Comparison of ENCODE assay signal across 8 mouse cellular contexts in the genomic region with DNA sequence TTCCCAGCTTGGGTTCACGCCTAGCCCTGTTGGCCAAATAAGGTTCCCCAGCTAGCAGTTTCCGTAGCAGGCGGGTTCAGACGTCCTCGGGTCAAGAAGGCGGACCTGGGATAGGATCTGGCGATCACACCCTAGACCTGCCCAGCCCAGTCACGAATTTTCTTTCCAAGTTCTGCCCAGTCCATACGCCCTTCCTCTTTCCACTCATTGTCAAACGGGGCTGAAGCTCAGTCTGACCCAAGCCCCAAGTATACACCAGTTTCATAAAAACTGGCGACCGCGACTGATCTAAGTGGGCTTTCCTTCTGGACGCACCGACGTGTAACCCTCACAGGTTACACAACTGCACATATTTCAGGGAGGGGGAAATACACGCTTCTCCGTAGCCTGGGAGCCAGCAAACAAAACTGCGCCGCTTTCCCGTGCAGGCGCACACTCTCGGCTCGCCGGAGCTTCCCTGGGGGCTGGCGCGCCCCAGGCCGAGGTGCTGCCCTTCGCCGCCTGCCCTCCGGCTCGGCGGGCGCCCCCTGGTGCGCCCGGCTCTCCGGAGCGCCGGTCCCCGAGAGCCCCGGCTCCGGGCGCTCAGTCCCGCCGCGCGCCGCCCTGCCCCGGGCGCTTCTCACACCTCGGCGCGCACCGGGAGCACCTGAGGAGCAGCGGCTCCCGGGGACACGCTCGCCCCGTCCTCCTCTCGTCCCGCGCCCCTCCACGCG. TPM values are rescaled to one million over a fixed set of nuclear protein-coding genes. Genes with fewer than 3 reads are reported as not detected.
A peak's percentile ranks its signal among the peaks of the same experiment; 100 is the strongest.
DNase-seq lines count a peak whose midpoint lies in the region; ATAC-seq and TF ChIP-seq lines count a peak whose summit lies in the region.

No protein-coding gene starts in this region.

- peak; percentile 86 for DNase-seq in adrenal gland, postnatal 14 days
- DNase-seq in kidney, postnatal 14 days, result peak; percentile 85
- DNase-seq in lung, adult 2 months, result peak; percentile 77
- DNase-seq in thymus, adult 18-20 months, result peak; percentile 34 to 39

- peak overlapping the region; percentile 63 for H3K4me2 ChIP-seq in heart, embryonic 15.5 days
- peak overlapping the region; percentile 70 for H3K4me2 ChIP-seq in neural tube, embryonic 15.5 days

- peak overlapping the region; percentile 80 for H3ac ChIP-seq in C2C12 (ENCODE audit: control insufficient read depth, insufficient read length, low read depth)

- ATAC-seq in erythroid progenitor cell, adult 5-6 weeks (replicated peaks; ENCODE audit: low FRiP score, poor library complexity, severe bottlenecking), result peak; percentile 72
- peak; percentile 69 for ATAC-seq in heart, embryonic 15.5 days (replicated peaks; ENCODE audit: insufficient number of reproducible peaks, insufficient read depth, low FRiP score, low read depth)
- ATAC-seq in neural tube, embryonic 15.5 days (ENCODE audit: low FRiP score), result peak; percentile 86

- peak; percentile 51; the same call in 1 of the 2 replicates for TF ChIP-seq POLR2A in lung, adult 2 months (IDR thresholded peaks at IDR 0.05; ENCODE audit: borderline replicate concordance, extremely low read depth, low read depth, low read length)

- peaks cover 45% of the 10 kb centered on the region for H3K79me3 ChIP-seq in C2C12 (ENCODE audit: low read depth)

- H3K4me3 ChIP-seq in C2C12 (ENCODE audit: insufficient read depth, poor library complexity, severe bottlenecking), result peak overlapping the region; percentile 82
- peak overlapping the region; percentile 83 for H3K4me3 ChIP-seq in heart, embryonic 15.5 days
- H3K4me3 ChIP-seq in lung, adult 2 months (replicated peaks; ENCODE audit: extremely low read depth, low read depth, low read length), result peak overlapping the region; percentile 84
- H3K4me3 ChIP-seq in neural tube, embryonic 15.5 days (replicated peaks), result peak overlapping the region; percentile 83

- H3K9ac ChIP-seq in heart, embryonic 15.5 days, result peak overlapping the region; percentile 88
- H3K9ac ChIP-seq in neural tube, embryonic 15.5 days (replicated peaks), result peak overlapping the region; percentile 67

- peaks cover 55% of the 10 kb centered on the region for H3K79me2 ChIP-seq in C2C12 (ENCODE audit: control insufficient read depth, insufficient read depth)

- H3K27me3 ChIP-seq in C2C12 (ENCODE audit: control insufficient read depth, insufficient read depth, insufficient read length), result no peaks in the 10 kb centered on the region
- H3K27me3 ChIP-seq in heart, embryonic 15.5 days, result no peaks in the 10 kb centered on the region
- H3K27me3 ChIP-seq in neural tube, embryonic 15.5 days (replicated peaks), result no peaks in the 10 kb centered on the region

- WGBS in heart, embryonic 15.5 days, result under 1% methylated on average over 63 of the region's 64 CpGs
- under 1% methylated on average over 63 of the region's 64 CpGs for WGBS in lung, adult 2 months
- WGBS in neural tube, embryonic 15.5 days, result under 1% methylated on average over 60 of the region's 64 CpGs

- H3K4me1 ChIP-seq in heart, embryonic 15.5 days (replicated peaks), result no peaks in the 10 kb centered on the region; the same call in none of the 2 replicates
- H3K4me1 ChIP-seq in lung, adult 2 months (ENCODE audit: control insufficient read depth, insufficient read depth, low read length), result no peaks in the 10 kb centered on the region
- H3K4me1 ChIP-seq in neural tube, embryonic 15.5 days, result peaks cover 14% of the 10 kb centered on the region

- TF ChIP-seq CTCF in C2C12 (IDR thresholded peaks at IDR 0.05; ENCODE audit: control insufficient read depth, insufficient read depth, insufficient read length), result no peak
- no peak for TF ChIP-seq CTCF in lung, adult 2 months (IDR thresholded peaks at IDR 0.05; ENCODE audit: insufficient read depth, low read length)

- peaks cover 25% of the 10 kb centered on the region for H3K36me3 ChIP-seq in C2C12 (ENCODE audit: control insufficient read depth, insufficient read depth)
- peaks cover 4% of the 10 kb centered on the region; the same call in 1 of the 2 replicates for H3K36me3 ChIP-seq in heart, embryonic 15.5 days
- no peaks in the 10 kb centered on the region for H3K36me3 ChIP-seq in neural tube, embryonic 15.5 days

- no peaks in the 10 kb centered on the region for H3K9me3 ChIP-seq in heart, embryonic 15.5 days (replicated peaks)
- no peaks in the 10 kb centered on the region for H3K9me3 ChIP-seq in neural tube, embryonic 15.5 days (replicated peaks)

- H3K27ac ChIP-seq in heart, embryonic 15.5 days, result peak overlapping the region; percentile 98
- peak overlapping the region; percentile 57 for H3K27ac ChIP-seq in neural tube, embryonic 15.5 days (replicated peaks)

TF ChIP-seq in C2C12, 6 proteins besides CTCF, POLR2A, EP300 and RAD21:
- TF ChIP-seq MYOD1 (IDR thresholded peaks at IDR 0.05; ENCODE audit: control insufficient read depth, insufficient read length, low read depth) (no peak), MYOG (IDR thresholded peaks at IDR 0.05; ENCODE audit: control insufficient read depth, extremely low read depth, insufficient read length) (no peak), CEBPB (IDR thresholded peaks at IDR 0.05; ENCODE audit: low read depth) (no peak), MAX (IDR thresholded peaks at IDR 0.05) (no peak), FOSL1 (IDR thresholded peaks at IDR 0.05; ENCODE audit: insufficient read depth, low read length, poor library complexity, severe bottlenecking) (no peak), USF1 (IDR thresholded peaks at IDR 0.05; ENCODE audit: low read depth) (no peak)
TF ChIP-seq in C2C12: peak in this region for 0.

RNA-seq across cellular contexts. Expression of a gene that starts 0.5 kb away (rescaled TPM):
- 40.0 TPM for polyA plus RNA-seq in C2C12 (2012; fragmentation: generic; extraction: Trizol)
- total RNA-seq in adrenal gland, postnatal 14 days (2021), result 58.7 and 62.7 TPM in 2 replicates
- total RNA-seq in erythroid progenitor cell, adult 5-6 weeks (2015; ENCODE audit: low replicate concordance), result 3.6 and 22.6 TPM in 2 replicates
- total RNA-seq in erythroid progenitor cell, adult 5-6 weeks (2017; ENCODE audit: low replicate concordance), result 5.5 and 6.5 TPM in 2 replicates
- polyA plus RNA-seq in heart, embryonic 15.5 days (2015; fragmentation: Nextera tagmentation; extraction: Ambion mirVana), result 180 and 220 TPM in 2 replicates
- 43.5 and 52.6 TPM in 2 replicates for polyA plus RNA-seq in lung, adult 2 months (2012; rRNA removed)
- 17.4 and 21.3 TPM in 2 replicates for polyA plus RNA-seq in neural tube, embryonic 15.5 days (2015; fragmentation: Nextera tagmentation; extraction: Ambion mirVana)

Comparison
In these comparisons a context has a peak if more than half of its experiments do, and no peak if none do; other contexts are left out.
1. Peak in every context shown above with its lines: DNase-seq, ATAC-seq, H3K4me3 ChIP-seq and H3K27ac ChIP-seq.